Mouse (Mus musculus): ENCODE measurements around the gene Tex52.
"Not testable (repeated sequence)": the region's sequence is repeated elsewhere in the genome, so short reads cannot be mapped to it uniquely, and the experiment has no call there.

Tex52 gene

DNA sequence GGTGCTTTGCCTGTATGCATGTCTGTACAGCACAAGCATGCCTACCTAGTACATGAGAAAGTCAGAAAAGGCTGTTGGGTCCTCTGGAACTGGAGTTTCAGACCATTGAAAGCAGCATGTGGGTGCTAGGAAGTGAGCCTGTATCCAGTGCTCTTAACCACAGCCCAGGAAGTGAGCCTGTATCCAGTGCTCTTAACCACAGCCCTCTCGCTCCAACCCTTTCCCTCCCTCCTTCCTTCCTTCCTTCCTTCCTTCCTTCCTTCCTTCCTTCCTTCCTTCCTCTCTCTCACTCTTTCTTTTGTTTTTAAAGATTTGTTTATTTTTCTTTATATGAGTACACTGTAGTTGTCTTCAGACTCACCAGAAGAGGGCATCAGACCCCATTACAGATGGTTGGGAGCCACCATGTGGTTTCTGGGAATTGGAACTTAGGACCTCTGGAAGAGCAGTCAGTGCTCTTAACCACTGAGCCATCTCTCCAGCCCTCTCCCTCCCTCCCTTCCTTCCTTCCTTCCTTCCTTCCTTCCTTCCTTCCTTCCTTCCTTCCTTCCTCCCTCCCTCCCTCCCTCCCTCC, 5.4 kb downstream of the Tex52 start:
- DNase-seq (ENCODE audit: low spot score) = not testable (repeated sequence)

DNA sequence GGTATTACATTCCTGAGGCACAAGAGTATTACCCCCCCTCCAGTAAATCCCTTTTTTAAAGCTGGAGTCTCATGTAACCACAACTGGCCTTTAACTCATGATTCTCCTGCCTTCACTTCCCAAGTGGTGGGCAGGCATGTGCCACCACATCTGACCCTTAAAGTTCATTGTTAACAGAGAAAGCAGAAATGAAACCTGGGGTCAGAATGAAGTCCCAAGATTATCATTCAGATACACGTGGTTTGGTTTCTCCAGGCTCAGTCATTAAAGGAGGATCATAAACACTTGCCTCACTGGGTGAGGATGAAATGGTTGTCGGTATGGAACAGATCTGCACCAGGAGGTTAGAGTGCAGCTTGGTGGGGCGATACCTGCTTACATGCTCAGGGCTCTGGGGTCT, 6.0 kb downstream of the Tex52 start:
- DNase-seq (ENCODE audit: low spot score) = no peak

- DNase-seq (ENCODE audit: low spot score) = no peak
Measured at GRCm38 (mm10) chr6:128383752-128384151, 8.5 kb downstream of the Tex52 start.

DNA sequence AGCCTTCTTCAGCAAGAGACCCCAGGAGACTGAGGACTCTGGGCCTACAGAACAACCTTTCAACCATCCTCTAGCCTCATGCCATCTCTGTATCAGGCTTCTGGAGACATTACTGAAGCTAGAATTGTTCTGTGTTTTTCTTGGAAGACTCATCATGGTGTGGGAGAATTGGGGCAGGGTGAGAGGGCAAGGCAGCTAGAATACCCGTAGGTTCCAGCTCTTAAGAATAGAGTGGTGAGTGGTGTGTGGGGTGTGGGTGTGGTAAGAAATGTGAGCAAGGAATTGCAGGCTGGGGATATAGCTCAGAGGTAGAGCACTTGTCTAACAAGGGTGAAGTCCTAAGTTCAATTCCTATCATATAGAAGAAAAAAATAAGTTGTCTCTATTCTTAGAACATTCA, 9.8 kb downstream of the Tex52 start:
- DNase-seq (ENCODE audit: low spot score) = no peak

DNA sequence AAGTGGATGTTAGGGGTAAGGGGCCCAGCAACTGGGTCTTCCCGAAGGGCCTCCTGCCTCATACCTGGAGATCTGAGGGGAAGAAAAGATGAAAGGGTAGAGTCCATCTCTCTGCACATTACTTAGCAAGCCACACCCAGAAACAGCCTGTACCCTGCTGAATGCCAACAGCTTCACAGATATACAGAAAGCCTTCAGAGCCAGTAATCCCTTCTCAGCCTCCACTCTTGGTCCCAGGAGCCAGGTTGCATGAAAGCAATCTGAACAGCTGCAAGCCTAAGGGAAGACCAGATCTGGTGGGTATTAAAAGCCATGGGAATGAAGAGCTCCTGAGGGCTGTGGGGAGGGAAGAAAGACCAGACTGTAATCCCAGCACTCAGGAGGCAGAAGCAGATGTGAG, 13.9 kb downstream of the Tex52 start:
- DNase-seq (ENCODE audit: low spot score) = no peak

GRCm38 (mm10) chr6:128390683-128391082, 15.4 kb downstream of the Tex52 start:
- DNase-seq (ENCODE audit: low spot score) = no peak

DNA sequence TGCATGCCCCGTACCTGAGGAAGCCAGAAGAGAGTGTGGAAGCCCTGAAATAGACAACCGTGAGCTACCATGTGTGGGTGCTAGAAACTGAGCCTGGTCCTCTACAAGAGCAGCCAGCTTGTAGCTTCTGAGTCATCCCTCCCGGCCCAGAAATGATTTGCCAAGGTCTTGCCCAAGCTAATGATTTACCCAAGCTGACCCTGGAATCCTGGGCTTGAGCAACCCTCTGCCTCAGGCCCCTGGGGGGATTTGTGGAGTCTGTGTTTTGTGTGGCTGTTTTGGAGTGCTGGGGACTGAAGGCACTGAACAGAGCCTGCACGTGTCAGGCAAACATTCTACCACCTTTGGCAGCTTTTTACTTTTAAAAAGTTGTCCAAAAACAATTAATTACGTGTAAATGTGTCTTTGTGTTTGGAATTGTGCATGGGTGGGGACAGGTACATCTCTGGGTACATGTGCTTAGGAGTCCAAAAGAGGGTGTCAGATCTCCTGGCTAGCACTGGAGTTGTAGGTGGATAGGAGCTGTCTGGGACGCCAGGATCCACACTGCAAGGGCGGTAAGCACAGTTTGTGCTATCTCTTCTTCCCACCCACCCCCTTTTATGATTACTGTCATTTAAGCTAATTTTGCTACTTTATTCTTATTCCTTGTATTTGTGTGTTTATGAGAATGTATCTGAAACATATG, 22.5 kb downstream of the Tex52 start:
- DNase-seq (ENCODE audit: low spot score) = no peak

- no peak for DNase-seq (ENCODE audit: low spot score)
Measured at GRCm38 (mm10) chr6:128398996-128399395, 23.7 kb downstream of the Tex52 start, which contains the start of gene Nrip2. TSS of gene Nrip2 (plus strand) at chr6:128399296.

- peak; percentile 40 for DNase-seq (ENCODE audit: low spot score)
Measured at GRCm38 (mm10) chr6:128399421-128400185, 24.3 kb downstream of the Tex52 start.

DNA sequence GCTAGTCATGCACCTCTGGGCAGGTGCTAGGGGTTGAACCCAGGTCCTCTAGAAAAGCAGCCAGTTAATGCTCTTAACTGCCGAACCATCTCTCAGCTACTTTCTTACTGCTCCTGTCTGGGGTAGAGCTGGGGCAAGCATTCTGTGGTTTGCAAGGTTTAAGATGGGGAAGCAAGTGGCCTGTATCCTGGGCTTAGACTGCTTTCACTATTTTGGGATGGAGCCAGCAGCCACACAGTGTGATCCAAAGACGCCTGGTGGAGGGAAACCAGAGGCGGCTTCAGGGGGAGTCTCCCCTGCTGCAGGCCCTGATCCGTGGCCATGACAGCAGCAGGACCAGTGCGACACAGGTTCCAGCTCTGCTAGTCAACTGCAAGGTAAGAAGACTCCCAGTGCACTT, 29.5 kb downstream of the Tex52 start:
- DNase-seq (ENCODE audit: low spot score) = no peak

- DNase-seq (ENCODE audit: low spot score) = no peak
Measured at GRCm38 (mm10) chr6:128408544-128409125, 33.4 kb downstream of the Tex52 start.

- DNase-seq (ENCODE audit: low spot score) = no peak
Measured at GRCm38 (mm10) chr6:128410305-128410704, 35.0 kb downstream of the Tex52 start.

DNA sequence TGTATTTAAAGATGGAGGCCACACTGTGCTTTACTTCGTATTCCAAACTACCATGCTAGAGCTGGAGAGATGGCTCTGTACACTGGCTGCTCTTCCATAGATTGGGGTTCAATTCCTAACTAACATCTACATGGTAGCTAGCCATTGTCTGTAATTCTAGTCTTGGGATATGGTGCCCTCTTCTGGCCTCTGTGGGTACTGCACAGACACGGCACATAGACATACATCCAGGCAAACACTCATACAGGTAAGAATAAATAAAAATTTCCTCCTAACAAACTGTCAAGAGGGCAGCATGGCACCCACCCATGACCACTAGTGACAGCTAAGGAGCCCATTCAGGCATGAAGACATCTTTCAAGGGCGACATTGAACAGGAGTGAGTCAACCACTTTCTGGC, 35.9 kb downstream of the Tex52 start:
- peak; percentile 79 for DNase-seq (ENCODE audit: low spot score)

DNA sequence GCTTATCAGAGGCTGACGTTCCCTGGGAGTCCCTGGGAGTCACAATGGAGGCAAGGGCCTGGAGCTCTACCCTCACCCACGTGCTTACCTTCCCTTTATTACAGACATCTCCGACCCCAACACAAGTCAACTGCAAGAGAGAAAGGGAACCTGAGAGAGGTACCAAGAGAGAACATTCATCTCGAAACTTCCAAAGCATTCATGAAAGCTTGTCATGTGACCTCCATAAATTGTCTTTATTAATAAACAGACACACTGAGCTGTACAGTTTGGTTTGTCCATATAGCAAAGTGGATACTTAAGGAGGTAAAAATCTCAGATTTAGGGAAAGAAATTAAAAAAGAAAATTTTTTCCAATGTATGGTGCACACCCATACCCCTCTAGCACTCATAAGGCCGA, 40.9 kb downstream of the Tex52 start:
- DNase-seq (ENCODE audit: low spot score) = no peak

DNA sequence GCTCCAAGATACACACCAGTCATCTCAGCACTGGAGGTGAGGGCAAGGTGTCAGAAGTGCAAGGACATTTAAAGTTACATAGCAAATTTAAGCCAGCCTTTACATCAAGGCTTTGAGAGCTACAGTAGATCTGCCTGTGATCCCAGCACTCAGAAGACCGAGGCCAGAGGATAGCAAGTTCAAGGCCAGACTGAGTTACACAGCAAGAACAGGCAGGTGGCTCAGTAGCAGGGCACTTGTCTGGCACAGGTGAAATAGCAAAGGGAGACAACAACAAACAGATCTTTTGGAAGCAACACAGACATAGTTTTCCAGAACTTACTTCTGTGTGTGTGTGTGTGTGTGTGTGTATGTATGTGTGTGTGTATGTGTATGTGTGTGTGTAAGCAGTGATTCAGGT, 42.8 kb downstream of the Tex52 start:
- no peak for DNase-seq (ENCODE audit: low spot score)

DNA sequence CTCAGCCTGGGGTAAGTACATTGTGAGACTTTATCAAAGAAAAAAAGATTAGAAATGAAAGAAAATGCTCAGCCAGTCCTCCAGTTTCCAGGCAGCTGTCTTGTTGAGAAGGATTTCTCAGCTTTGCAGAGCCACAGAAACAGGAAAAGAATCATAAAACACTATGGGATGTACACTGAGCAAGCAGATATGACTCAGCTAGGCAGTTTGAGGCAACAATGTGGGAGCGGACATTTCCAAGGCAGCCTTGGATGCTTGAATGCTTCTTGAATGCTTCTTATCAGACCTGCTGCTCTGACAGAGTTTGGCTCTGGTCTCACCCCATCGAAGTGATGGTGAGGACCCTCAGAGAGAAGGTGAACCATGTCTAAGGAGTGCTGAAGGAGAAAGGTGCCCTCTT, 45.8 kb downstream of the Tex52 start:
- DNase-seq (ENCODE audit: low spot score) = no peak

DNA sequence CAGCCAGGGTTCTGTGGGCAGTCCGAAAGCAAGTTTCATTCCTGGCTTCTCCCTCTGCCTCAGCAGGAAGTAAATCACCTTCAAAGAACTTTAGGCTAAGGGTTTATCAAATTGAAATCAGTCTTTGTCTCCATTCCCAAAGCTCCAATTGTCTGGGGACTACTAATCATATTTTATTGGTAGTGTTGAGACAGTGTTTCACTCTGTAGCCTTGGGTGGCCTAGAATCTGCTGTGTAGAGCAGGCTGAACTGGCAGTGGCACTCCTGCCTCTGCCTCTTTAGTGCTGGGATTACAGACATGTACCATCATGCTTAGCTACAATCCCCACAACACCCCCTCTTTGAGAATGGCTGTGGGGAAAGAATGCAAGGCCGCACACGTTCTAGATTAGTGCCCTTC, 46.2 kb downstream of the Tex52 start:
- no peak for DNase-seq (ENCODE audit: low spot score)

DNA sequence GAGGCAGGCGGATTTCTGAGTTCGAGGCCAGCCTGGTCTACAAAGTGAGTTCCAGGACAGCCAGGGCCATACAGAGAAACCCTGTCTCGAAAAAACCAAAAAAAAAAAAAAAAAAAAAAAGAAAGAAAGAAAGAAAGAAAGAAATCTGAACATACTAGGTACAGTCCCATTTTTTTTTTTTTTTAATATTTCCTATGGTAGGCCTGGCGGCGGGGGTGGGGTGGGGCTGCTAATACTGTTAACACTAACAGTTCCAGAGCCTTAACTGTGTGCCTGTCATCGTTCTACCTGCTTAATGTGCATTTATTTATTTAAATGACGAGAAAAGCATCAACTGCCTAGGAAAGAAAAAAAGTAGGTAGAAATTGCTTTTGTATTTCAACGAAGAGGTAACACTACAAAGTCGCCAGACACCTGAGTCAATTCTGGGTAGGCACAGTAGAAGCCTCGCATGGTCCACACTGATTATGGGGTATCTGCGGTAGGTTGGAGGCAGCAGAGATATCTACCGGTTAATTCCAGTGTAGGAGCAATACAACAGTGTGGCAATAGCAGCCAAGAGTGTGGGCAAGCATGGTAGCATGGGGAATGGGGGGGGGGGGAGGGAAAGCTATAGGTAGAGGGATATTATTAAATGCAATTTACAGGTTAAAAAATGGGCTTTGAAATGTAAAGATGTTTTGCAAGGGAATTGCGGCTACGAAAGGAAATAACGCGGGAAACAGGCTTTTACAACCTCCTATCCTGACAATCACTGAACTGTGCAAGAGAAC, 48.4 kb downstream of the Tex52 start:
- DNase-seq (ENCODE audit: low spot score) = no peak

DNA sequence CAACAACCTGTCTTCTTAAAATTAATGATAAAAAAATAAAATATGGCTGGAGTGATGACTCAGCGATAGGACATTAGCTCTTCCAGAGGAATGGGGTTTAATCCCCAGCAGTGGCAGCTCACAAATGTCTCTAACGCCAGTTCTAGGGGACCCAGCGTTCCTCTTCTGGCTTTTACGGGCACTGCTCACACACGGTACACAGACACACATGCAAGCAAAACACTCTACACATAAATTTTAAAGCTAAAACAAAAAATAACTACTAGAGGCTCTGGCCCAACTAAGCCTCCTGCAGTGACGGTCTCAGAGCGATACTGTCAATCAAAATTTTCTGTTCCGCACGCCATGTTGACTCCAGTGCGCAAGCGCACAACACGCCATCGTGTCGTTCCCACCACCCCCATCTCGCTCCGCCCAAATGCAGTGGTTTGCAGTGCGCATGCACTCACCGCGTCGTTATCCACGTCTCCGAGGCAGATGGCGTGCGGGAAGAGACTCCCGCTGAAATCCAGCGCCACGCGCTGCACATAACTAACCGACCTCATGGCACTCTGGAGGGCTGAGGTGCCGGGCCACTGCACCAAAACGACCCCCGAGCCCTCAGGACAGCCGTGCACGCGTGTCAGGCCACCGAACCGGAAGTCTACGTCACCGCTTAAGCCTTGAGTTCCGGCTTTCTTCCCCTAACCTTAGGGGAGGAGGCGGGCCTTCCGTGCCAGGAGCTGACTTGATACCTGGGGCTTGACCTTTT, 49.2 kb downstream of the Tex52 start, which contains the start of gene Itfg2:
TSS of gene Itfg2 (minus strand) at position 663 of the 751 bp plus-strand sequence.
- DNase-seq (ENCODE audit: low spot score) = peak; percentile 96

- DNase-seq (ENCODE audit: low spot score) = no peak
Measured at GRCm38 (mm10) chr6:128425046-128425445, 49.8 kb downstream of the Tex52 start.

DNA sequence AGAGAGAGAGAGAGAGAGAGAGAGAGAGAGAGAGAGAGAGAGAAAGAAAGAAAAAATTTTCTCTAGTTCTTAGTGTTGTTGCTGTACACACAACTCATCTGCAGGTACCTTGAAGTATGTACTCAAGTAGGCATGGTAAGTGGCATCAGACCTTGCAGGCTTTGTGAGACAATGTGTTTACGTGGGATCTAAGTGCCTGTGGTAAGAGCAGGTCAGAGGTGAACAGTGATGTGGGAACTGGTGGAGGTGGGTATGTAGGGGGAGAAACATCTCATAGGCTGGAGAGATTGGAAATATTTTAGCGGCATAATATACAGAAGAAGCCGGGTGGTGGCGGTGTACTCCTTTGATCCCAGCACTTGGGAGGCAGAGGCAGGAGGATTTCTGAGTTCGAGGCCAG, 52.3 kb downstream of the Tex52 start:
- no peak for DNase-seq (ENCODE audit: low spot score)
